Mouse (Mus musculus) lung, postnatal 10 days (tissue): ENCODE measurements at regions not wholly inside any gene's neighbourhood (a gene's known extent, or its start where the extent isn't known, plus 50 kb on each side); places are given as distances from the start of the nearest gene placed in this dataset.
A peak's percentile ranks its signal among the peaks of the same experiment; 100 is the strongest.

Experiments used
- DNase-seq: peaks from one replicate; pipeline ENCODE4 v3.0.0; 2021

GRCm38 (mm10) chr12:10572378-10572650 is 181.7 kb downstream of the Rdh14 start:
- DNase-seq = no peak

DNA sequence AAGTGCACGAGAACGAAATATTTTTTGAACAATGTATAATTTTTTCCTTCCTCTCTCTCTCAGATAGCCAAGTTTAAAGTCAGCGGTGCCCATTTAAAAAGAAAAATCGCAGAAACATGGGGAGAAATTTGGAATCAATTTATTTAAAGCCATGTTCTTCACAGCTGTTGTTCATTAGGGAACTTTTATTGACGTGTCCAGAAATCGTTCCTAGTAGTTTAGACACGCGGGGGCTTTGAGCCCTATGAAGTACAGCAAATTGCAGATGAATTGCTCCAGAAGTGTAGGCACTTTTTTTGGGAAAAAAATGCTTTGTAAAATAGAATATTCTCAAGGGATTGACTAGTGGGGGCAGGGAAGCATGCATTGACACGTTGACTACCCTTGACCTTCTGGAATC is 182.8 kb downstream of the Rdh14 start:
- no peak for DNase-seq

DNA sequence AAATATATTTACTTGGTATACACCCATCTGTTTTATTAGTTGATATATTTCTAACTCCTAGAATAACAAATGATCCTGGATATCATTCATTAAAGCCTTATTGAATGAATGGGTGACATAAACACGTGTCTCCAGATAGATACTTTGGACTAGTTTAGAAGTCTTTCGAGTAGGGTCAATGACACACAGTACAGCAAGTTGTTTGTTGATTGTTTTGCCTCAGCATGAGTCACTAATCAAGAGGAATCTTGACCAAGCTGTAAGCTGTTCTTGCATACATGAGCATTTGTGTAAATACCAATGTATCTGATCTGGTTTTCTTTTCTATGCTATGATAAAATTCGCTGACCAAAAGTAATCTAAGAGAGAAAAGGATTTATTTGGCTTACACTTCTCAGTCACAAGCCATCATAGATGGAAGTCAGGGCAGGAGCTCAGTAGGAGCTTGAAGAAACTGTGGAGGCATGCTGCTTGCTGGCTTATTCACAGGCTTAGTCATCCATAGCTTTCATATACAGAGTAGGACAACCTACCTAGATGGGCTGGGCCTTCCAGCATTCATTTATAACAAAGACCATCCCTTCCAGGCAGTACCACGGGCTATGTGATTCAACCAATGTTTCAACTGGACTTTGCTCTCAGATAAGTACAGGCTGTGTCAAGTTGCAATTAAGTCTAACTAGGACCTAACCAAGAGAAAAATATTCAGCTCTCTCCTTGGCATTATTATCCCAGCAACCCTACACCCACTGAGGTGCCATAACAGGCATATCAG is 192.5 kb downstream of the Rdh14 start:
- DNase-seq = no peak

- DNase-seq = no peak
Measured at GRCm38 (mm10) chr12:10584026-10584425, 193.5 kb downstream of the Rdh14 start.

- DNase-seq = peak; percentile 75
Measured at GRCm38 (mm10) chr12:10589537-10589936, 199.0 kb downstream of the Rdh14 start.

DNA sequence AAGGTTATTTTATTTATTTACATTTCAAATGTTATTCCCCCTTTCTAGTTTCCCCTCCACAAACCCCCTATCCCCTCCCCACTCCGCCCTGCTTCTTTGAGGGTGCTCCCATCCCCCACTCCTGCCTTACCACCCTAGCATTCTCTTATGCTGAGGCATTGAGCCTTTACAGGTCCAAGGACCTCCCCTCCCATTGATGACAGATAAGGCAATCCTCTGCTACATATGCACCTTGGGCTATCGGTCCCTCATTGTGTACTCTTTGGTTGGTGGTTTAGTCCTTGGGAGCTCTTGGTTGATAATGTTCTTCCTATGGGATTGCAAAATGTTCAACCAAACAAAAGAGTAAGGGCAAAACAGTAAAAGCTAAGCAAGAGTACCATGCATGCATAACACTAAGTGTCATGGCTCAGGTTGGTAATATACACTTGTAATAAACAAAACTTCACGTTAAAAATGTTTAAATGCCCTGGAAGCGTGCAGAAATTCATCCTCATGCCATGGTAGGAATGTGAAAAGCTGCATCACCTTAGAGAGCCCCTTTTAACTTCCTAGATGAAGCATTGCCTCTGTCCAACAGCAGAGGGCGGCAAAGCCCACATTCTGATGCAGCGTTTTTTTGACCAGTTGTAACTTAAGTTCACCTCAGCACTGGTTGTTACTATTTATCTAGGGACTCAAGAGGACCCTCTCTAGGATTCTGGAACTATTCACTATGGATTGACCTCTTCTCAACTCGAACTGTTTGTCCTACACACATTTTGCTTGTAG is 207.6 kb downstream of the Rdh14 start:
- peak; percentile 57 for DNase-seq

DNA sequence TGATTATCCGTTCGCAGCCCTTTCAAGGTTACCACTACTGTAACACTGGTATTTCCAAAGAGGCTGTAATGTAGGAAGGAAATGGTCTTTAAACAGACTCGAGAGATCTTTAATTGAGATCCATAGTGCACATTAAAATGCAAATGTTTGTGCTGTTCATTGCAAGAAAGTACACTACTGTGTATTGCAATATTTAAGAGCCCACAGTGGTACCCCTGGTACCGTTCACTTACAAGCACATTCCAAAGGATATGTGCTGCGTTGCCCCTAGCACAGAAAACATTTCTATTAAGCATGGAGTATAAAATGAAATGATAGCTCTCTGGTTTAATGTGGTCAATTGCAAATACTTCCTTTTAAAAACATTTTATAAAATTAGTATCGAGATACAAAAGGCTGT is 209.5 kb downstream of the Rdh14 start:
- DNase-seq = no peak

- no peak for DNase-seq
Measured at GRCm38 (mm10) chr12:10618319-10618718, 227.7 kb downstream of the Rdh14 start.

GRCm38 (mm10) chr12:10620541-10620940 is 230.0 kb downstream of the Rdh14 start:
- no peak for DNase-seq

- DNase-seq = no peak
Measured at GRCm38 (mm10) chr12:10638591-10638990, 248.0 kb downstream of the Rdh14 start.

DNA sequence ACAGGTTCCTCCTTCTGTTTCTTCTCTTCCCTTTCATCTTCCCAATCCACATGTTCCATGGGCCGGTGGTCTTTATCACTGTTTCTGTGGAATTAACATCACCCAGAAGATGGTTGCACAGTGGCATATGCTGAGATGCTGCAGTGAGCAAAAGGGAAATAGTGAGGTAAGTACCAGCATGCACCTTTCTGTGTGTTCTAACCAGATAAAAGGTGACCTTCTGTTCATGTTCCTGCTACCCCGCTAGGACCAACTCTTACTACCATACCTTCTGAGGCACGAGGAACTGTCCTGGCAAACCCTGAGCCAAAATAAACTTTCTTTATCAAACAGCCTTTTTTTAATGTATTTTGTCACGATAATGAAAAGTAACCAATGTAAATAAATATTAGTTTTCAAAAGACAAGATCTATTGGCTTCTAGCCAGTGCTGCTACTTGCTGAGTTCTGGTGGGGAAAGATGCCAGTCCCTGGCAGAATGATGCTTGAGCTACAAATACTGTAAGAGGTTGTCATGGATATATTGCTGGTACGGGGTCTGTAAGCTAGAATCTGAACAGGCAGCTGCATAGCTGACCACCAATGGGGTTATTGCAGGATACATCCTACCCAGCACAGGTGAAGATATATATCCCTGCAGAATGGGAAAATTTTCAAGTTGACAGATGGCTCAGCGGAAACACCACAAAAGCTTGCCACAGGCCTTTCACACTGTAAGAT is 264.1 kb downstream of the Rdh14 start:
- no peak for DNase-seq

DNA sequence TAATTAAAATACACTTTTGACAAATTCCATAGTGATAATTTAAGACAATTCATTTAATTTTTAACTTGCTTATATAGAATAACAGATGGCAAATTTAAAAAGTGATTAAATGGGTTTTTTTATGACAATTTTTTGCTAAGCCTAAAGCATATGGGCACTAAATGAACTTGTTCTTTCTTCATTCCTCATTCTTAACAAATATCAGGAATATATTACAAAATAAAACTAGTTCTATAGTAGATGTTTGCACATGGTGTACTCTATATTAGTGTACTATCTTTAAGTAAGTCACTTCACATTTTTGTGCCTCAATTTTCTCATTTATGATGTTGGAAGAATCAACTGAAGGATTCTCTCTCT is 264.6 kb downstream of the Rdh14 start:
- DNase-seq = no peak

GRCm38 (mm10) chr12:10658826-10659225 is 268.3 kb downstream of the Rdh14 start:
- no peak for DNase-seq

GRCm38 (mm10) chr12:10686747-10687146 is 296.2 kb downstream of the Rdh14 start:
- DNase-seq = no peak
